Mouse (Mus musculus) kidney, postnatal 0 days (tissue): ENCODE results near the gene Slc16a12. TPM values are rescaled to one million over a fixed set of nuclear protein-coding genes. Genes with fewer than 3 reads are reported as not detected.

Source experiments
- ATAC-seq: fragments of 200-750 bp; cut with Nextera tagmentation; replicated peaks from 2 replicates; pipeline ENCODE4 v1.8.0; 2017; ENCODE audit warnings: low read depth, moderate number of reproducible peaks, moderate TSS enrichment, moderate library complexity; ENCODE audit not compliant: low FRiP score
- DNase-seq: peaks from one replicate; pipeline ENCODE4 v3.0.0-alpha.2; 2016; ENCODE audit warnings: low spot score
- H3K27ac ChIP-seq: fragments of 300-500 bp; sonication (generic); 2 replicates; pipeline ENCODE4 v1.5.1; 2014; ENCODE audit warnings: mild to moderate bottlenecking
- H3K27me3 ChIP-seq: fragments of 300-500 bp; sonication (generic); 2 replicates; pipeline ENCODE4 v1.6.1; 2014; ENCODE audit warnings: low read length, mixed read lengths; ENCODE audit not compliant: insufficient read depth
- H3K36me3 ChIP-seq: fragments of 300-500 bp; sonication (generic); 2 replicates; pipeline ENCODE4 v1.6.1; 2014; ENCODE audit warnings: low read length, mixed read lengths; ENCODE audit not compliant: insufficient read depth
- H3K4me1 ChIP-seq: fragments of 300-500 bp; sonication (generic); replicated peaks from 2 replicates; pipeline ENCODE4 v1.6.1; 2014; ENCODE audit warnings: antibody characterized with exemption, low read length, mixed read lengths; ENCODE audit not compliant: insufficient read depth
- H3K4me2 ChIP-seq: fragments of 300-500 bp; sonication (generic); 2 replicates; pipeline ENCODE4 v1.6.1; 2014; ENCODE audit warnings: mild to moderate bottlenecking, low read length, moderate library complexity, mixed read lengths
- H3K4me3 ChIP-seq: fragments of 300-500 bp; sonication (generic); replicated peaks from 2 replicates; pipeline ENCODE4 v1.5.1; 2014; ENCODE audit warnings: low read depth, low read length
- H3K9ac ChIP-seq: fragments of 300-500 bp; sonication (generic); 2 replicates; pipeline ENCODE4 v1.6.1; 2014; ENCODE audit warnings: low read depth, low read length
- H3K9me3 ChIP-seq: fragments of 300-500 bp; sonication (generic); replicated peaks from 2 replicates; pipeline ENCODE4 v1.6.1; 2016; ENCODE audit warnings: low read length, inconsistent platforms, mixed read lengths
- CTCF ChIP-seq: IDR thresholded peaks from 2 replicates; pipeline ENCODE4 v1.5.1; 2016; ENCODE audit warnings: antibody characterized with exemption, low read depth, mild to moderate bottlenecking, moderate library complexity
- WGBS: fragments of 180-500 bp; shearing (Covaris S2); extraction: QIAGEN DNeasy Blood & Tissue Kit; methylation state at CpG from one replicate; pipeline ENCODE4 v1.1.7; 2014; 5-methylcytosine and 5-hydroxymethylcytosine counted together
- polyA plus RNA-seq: library from polyadenylated mRNA; unstranded; fragments of >200 nt; fragmentation: Nextera tagmentation; extraction: Ambion mirVana; gene quantifications from 2 replicates; pipeline ENCODE4 v1.2.1, GENCODE M21; 2015

The Slc16a12 gene
- polyA plus RNA-seq, 1 experiment from 2014 or later: 30.1 TPM

GRCm38 (mm10) chr19:34696352-34696986, 50.6 kb downstream of the Slc16a12 start:
- whole genome bisulfite sequencing: 79% methylated on average over 8 of the region's 8 CpGs
- Histone ChIP-seq H3K9me3 (no peaks in the 10 kb centered on the region), H3K4me2 (no peak overlapping the region), H3K9ac (no peak overlapping the region), H3K27me3 (no peaks in the 10 kb centered on the region), H3K27ac (no peak overlapping the region), H3K36me3 (no peaks in the 10 kb centered on the region), H3K4me1 (no peaks in the 10 kb centered on the region), H3K4me3 (no peak overlapping the region)
- DNase-seq: no peak
- ATAC-seq: no peak
- TF ChIP-seq CTCF: no peak

GRCm38 (mm10) chr19:34691402-34691801, 55.7 kb downstream of the Slc16a12 start:
- DNase-seq (no peak), ATAC-seq (no peak)
- H3K27ac ChIP-seq: no peak overlapping the region
- no peak overlapping the region for H3K4me3 ChIP-seq
- no peaks in the 10 kb centered on the region for H3K9me3 ChIP-seq
- H3K9ac ChIP-seq: no peak overlapping the region
- no peaks in the 10 kb centered on the region for H3K27me3 ChIP-seq
- no peak for TF ChIP-seq CTCF
- whole genome bisulfite sequencing: 78% methylated on average over 6 of the region's 6 CpGs
- no peaks in the 10 kb centered on the region for H3K4me1 ChIP-seq
- no peak overlapping the region for H3K4me2 ChIP-seq
- no peaks in the 10 kb centered on the region for H3K36me3 ChIP-seq

GRCm38 (mm10) chr19:34685530-34685929, 61.6 kb downstream of the Slc16a12 start:
- Histone ChIP-seq H3K36me3 (no peaks in the 10 kb centered on the region), H3K4me3 (no peak overlapping the region), H3K4me1 (no peaks in the 10 kb centered on the region), H3K27ac (no peak overlapping the region), H3K27me3 (no peaks in the 10 kb centered on the region), H3K4me2 (no peak overlapping the region), H3K9me3 (no peaks in the 10 kb centered on the region), H3K9ac (no peak overlapping the region)
- no peak for TF ChIP-seq CTCF
- ATAC-seq (no peak), DNase-seq (no peak)
- WGBS: 97% methylated on average over 1 of the region's 1 CpGs

GRCm38 (mm10) chr19:34684857-34685256, 62.2 kb downstream of the Slc16a12 start:
- Histone ChIP-seq H3K27me3 (no peaks in the 10 kb centered on the region), H3K4me1 (no peaks in the 10 kb centered on the region), H3K27ac (no peak overlapping the region), H3K9ac (no peak overlapping the region), H3K4me2 (no peak overlapping the region), H3K36me3 (no peaks in the 10 kb centered on the region), H3K9me3 (no peaks in the 10 kb centered on the region), H3K4me3 (no peak overlapping the region)
- ATAC-seq (no peak), DNase-seq (peak; percentile 78)
- WGBS: 50% methylated on average over 1 of the region's 1 CpGs
- TF ChIP-seq CTCF: peak; percentile 75

- Histone ChIP-seq H3K9ac (no peak overlapping the region), H3K4me3 (no peak overlapping the region), H3K9me3 (no peaks in the 10 kb centered on the region), H3K27me3 (no peaks in the 10 kb centered on the region), H3K4me2 (no peak overlapping the region), H3K27ac (no peak overlapping the region), H3K36me3 (no peaks in the 10 kb centered on the region), H3K4me1 (no peaks in the 10 kb centered on the region)
- no peak for DNase-seq
- no peak for ATAC-seq
- WGBS: 87% methylated on average over 4 of the region's 4 CpGs
- TF ChIP-seq CTCF: no peak
Observed at GRCm38 (mm10) chr19:34678428-34678827, 68.7 kb downstream of the Slc16a12 start.

GRCm38 (mm10) chr19:34673476-34673875, 73.6 kb downstream of the Slc16a12 start:
- Histone ChIP-seq H3K4me3 (no peak overlapping the region), H3K27me3 (no peaks in the 10 kb centered on the region), H3K27ac (no peak overlapping the region), H3K9me3 (no peaks in the 10 kb centered on the region), H3K9ac (no peak overlapping the region), H3K36me3 (no peaks in the 10 kb centered on the region), H3K4me1 (no peaks in the 10 kb centered on the region), H3K4me2 (no peak overlapping the region)
- peak; percentile 31 for DNase-seq
- 58% methylated on average over 7 of the region's 7 CpGs for WGBS
- TF ChIP-seq CTCF: no peak
- no peak for ATAC-seq

- Histone ChIP-seq H3K9ac (no peak overlapping the region), H3K36me3 (no peaks in the 10 kb centered on the region), H3K27me3 (no peaks in the 10 kb centered on the region), H3K4me1 (no peaks in the 10 kb centered on the region), H3K4me3 (no peak overlapping the region), H3K9me3 (no peaks in the 10 kb centered on the region), H3K27ac (no peak overlapping the region), H3K4me2 (no peak overlapping the region)
- WGBS: under 1% methylated on average over 5 of the region's 5 CpGs
- TF ChIP-seq CTCF: peak; percentile 99
- ATAC-seq (no peak), DNase-seq (peak; percentile 88)
Observed at GRCm38 (mm10) chr19:34666127-34666526, 81.0 kb downstream of the Slc16a12 start.
